ENCODE assay signal across 10 mouse cellular contexts in genomic region chr13:24551100-24551931, GRCm38 (mm10). TPM values are rescaled to one million over a fixed set of nuclear protein-coding genes. Genes with fewer than 3 reads are reported as not detected.
DNase-seq lines count a peak whose midpoint lies in the region; ATAC-seq and TF ChIP-seq lines count a peak whose summit lies in the region.
"Had no signal": no experiment of that assay in that cellular context is flagged by ENCODE, and none has a peak within 500 bp of the region (broad histone marks: within the 10 kb centered on the region; RNA-seq: fewer than 3 reads in every experiment).

No protein-coding gene starts in this region.

- H3K9me3 ChIP-seq in hindbrain, embryonic 12.5 days (replicated peaks), result no peaks in the 10 kb centered on the region
- no peaks in the 10 kb centered on the region for H3K9me3 ChIP-seq in hindbrain, embryonic 10.5 days
- H3K9me3 ChIP-seq in hindbrain, embryonic 15.5 days, result no peaks in the 10 kb centered on the region
- no peaks in the 10 kb centered on the region for H3K9me3 ChIP-seq in midbrain, postnatal 0 days (ENCODE audit: low read length)

- H3K4me2 ChIP-seq in hindbrain, embryonic 12.5 days (replicated peaks), result no peak overlapping the region
- peak overlapping the region; percentile 30 for H3K4me2 ChIP-seq in hindbrain, embryonic 15.5 days
- peak overlapping the region; percentile 9; the same call in 1 of the 2 replicates for H3K4me2 ChIP-seq in midbrain, postnatal 0 days (ENCODE audit: low read depth, low read length, poor library complexity, severe bottlenecking)

- H3K4me1 ChIP-seq in hindbrain, embryonic 12.5 days, result peaks cover 13% of the 10 kb centered on the region
- peaks cover 28% of the 10 kb centered on the region for H3K4me1 ChIP-seq in hindbrain, embryonic 10.5 days (replicated peaks)
- H3K4me1 ChIP-seq in hindbrain, embryonic 15.5 days (replicated peaks), result peaks cover 14% of the 10 kb centered on the region
- H3K4me1 ChIP-seq in midbrain, postnatal 0 days (ENCODE audit: insufficient read depth, low read length), result no peaks in the 10 kb centered on the region

- TF ChIP-seq CTCF in midbrain, postnatal 0 days (IDR thresholded peaks at IDR 0.05), result no peak

- H3K4me3 ChIP-seq in hindbrain, embryonic 12.5 days, result no peak overlapping the region
- no peak overlapping the region for H3K4me3 ChIP-seq in hindbrain, embryonic 10.5 days
- H3K4me3 ChIP-seq in hindbrain, embryonic 15.5 days, result no peak overlapping the region
- no peak overlapping the region for H3K4me3 ChIP-seq in midbrain, postnatal 0 days (ENCODE audit: low read depth, low read length)

- DNase-seq in hindbrain, embryonic 10.5 days (ENCODE audit: low spot score), result no peak
- peak; percentile 72 for DNase-seq in c-Kit-positive CD71-positive TER-119-negative erythroid progenitor cells, embryonic 14.5 days (ENCODE audit: low read depth)
- peak; percentile 58 for DNase-seq in midbrain, postnatal 0 days (ENCODE audit: low spot score)
- no peak for DNase-seq in natural killer cell, adult 2 months (ENCODE audit: low spot score in 2 of 2)
- no peak for DNase-seq in testis, postnatal 14 days (ENCODE audit: low spot score)
- no peak for DNase-seq in lung, postnatal 4 days

- ATAC-seq in hindbrain, embryonic 12.5 days (ENCODE audit: low FRiP score), result peak; percentile 55; the same call in 1 of the 2 replicates
- ATAC-seq in hindbrain, embryonic 15.5 days (ENCODE audit: low FRiP score, low read depth), result peak; percentile 81
- ATAC-seq in midbrain, postnatal 0 days (ENCODE audit: low FRiP score), result peak; percentile 81
- ATAC-seq: lung, postnatal 0 days had no signal

- no peak overlapping the region for H3K9ac ChIP-seq in hindbrain, embryonic 12.5 days
- no peak overlapping the region for H3K9ac ChIP-seq in hindbrain, embryonic 15.5 days
- 0 out of 2 replicates have a peak overlapping the region, but pooled peaks have one; percentile 19 for H3K9ac ChIP-seq in midbrain, postnatal 0 days (replicated peaks; ENCODE audit: low read length, poor library complexity, severe bottlenecking)

- H3K27me3 ChIP-seq in hindbrain, embryonic 12.5 days, result no peaks in the 10 kb centered on the region
- H3K27me3 ChIP-seq in hindbrain, embryonic 10.5 days (ENCODE audit: insufficient read depth, poor library complexity, severe bottlenecking), result no peaks in the 10 kb centered on the region
- H3K27me3 ChIP-seq in hindbrain, embryonic 15.5 days, result no peaks in the 10 kb centered on the region
- no peaks in the 10 kb centered on the region for H3K27me3 ChIP-seq in midbrain, postnatal 0 days (ENCODE audit: insufficient read depth, low read length)

- WGBS in hindbrain, embryonic 12.5 days, result 45% methylated on average over 7 of the region's 14 CpGs
- WGBS in hindbrain, embryonic 10.5 days, result 55% methylated on average over 7 of the region's 14 CpGs
- WGBS in hindbrain, embryonic 15.5 days, result 55% methylated on average over 13 of the region's 14 CpGs
- 33% methylated on average over 14 of the region's 14 CpGs for WGBS in midbrain, postnatal 0 days

- no peaks in the 10 kb centered on the region for H3K36me3 ChIP-seq in hindbrain, embryonic 12.5 days
- H3K36me3 ChIP-seq in hindbrain, embryonic 10.5 days, result no peaks in the 10 kb centered on the region
- H3K36me3 ChIP-seq in hindbrain, embryonic 15.5 days, result no peaks in the 10 kb centered on the region
- no peaks in the 10 kb centered on the region for H3K36me3 ChIP-seq in midbrain, postnatal 0 days (ENCODE audit: insufficient read depth, low read length)

- H3K27ac ChIP-seq in hindbrain, embryonic 12.5 days, result peak overlapping the region; percentile 55; the same call in 1 of the 2 replicates
- H3K27ac ChIP-seq in hindbrain, embryonic 10.5 days, result no peak overlapping the region
- H3K27ac ChIP-seq in hindbrain, embryonic 15.5 days (replicated peaks), result peak overlapping the region; percentile 67
- H3K27ac ChIP-seq in midbrain, postnatal 0 days (ENCODE audit: low read depth, low read length), result peak overlapping the region; percentile 4
- H3K27ac ChIP-seq: kidney, postnatal 0 days had no signal

RNA-seq across cellular contexts. Expression of gene Ripor2, which starts 30.7 kb away (rescaled TPM):
- 16.3 and 22.3 TPM in 2 replicates for polyA plus RNA-seq in hindbrain, embryonic 12.5 days (2016; fragmentation: Nextera tagmentation; extraction: Ambion mirVana)
- 3.7 and 6.4 TPM in 2 replicates for polyA plus RNA-seq in hindbrain, embryonic 10.5 days (2016; fragmentation: Nextera tagmentation; extraction: Ambion mirVana)
- polyA plus RNA-seq in hindbrain, embryonic 15.5 days (2015; fragmentation: Nextera tagmentation; extraction: Ambion mirVana), result 21.2 and 26.0 TPM in 2 replicates
- 48.8 and 57.4 TPM in 2 replicates for total RNA-seq in midbrain, postnatal 0 days (2014; rRNA removed)
- polyA plus RNA-seq in midbrain, postnatal 0 days (2015; fragmentation: Nextera tagmentation; extraction: Ambion mirVana), result 17.7 and 19.6 TPM in 2 replicates

Comparison
In these comparisons a context has a peak if more than half of its experiments do, and no peak if none do; other contexts are left out.
1. DNase-seq: peak in c-Kit-positive CD71-positive TER-119-negative erythroid progenitor cells, embryonic 14.5 days (single experiment) and midbrain, postnatal 0 days (single experiment); none in hindbrain, embryonic 10.5 days (single experiment), natural killer cell, adult 2 months (0 of 2), testis, postnatal 14 days (single experiment) and lung, postnatal 4 days (0 of 2).
2. Peak in every context shown above with its lines, with median percentiles within 50 percentile points of each other: ATAC-seq.